Mouse (Mus musculus) liver, embryonic 18 days (tissue): ENCODE measurements around the gene Nos1. TPM values are rescaled to one million over a fixed set of nuclear protein-coding genes. Genes with fewer than 3 reads are reported as not detected.

Source experiments
- polyA plus RNA-seq: library from polyadenylated mRNA; depleted of rRNA; stranded (reverse); fragments of >200 nt; gene quantifications from 2 replicates; pipeline ENCODE4 v1.2.3, GENCODE M21; 2012; rRNA removed

Gene Nos1
- under 0.01 TPM in 2 replicates for polyA plus RNA-seq

DNA sequence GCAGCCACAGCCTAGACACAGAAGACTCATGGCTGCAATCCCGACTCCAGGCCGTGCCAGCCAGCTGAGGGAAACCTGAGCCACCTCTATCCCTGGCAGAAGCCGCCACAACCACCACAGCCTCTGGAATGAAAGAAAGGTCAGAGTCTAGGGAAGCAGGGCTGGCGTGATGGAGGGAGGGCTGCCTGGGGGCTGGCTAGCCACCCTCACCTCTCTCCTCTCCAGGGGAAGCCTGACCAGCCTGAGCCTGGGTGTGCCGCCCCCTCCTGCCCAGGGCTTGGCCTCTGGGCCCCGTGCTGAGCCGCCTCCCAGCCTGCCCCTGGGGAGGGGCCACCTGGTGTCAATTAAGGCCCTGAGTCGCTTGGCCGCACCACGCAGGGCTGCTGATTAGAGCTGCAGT is at the start of gene Nos1:
Gene Nos1 (plus strand): TSS at position 352 of the 400 bp plus-strand sequence.

DNA sequence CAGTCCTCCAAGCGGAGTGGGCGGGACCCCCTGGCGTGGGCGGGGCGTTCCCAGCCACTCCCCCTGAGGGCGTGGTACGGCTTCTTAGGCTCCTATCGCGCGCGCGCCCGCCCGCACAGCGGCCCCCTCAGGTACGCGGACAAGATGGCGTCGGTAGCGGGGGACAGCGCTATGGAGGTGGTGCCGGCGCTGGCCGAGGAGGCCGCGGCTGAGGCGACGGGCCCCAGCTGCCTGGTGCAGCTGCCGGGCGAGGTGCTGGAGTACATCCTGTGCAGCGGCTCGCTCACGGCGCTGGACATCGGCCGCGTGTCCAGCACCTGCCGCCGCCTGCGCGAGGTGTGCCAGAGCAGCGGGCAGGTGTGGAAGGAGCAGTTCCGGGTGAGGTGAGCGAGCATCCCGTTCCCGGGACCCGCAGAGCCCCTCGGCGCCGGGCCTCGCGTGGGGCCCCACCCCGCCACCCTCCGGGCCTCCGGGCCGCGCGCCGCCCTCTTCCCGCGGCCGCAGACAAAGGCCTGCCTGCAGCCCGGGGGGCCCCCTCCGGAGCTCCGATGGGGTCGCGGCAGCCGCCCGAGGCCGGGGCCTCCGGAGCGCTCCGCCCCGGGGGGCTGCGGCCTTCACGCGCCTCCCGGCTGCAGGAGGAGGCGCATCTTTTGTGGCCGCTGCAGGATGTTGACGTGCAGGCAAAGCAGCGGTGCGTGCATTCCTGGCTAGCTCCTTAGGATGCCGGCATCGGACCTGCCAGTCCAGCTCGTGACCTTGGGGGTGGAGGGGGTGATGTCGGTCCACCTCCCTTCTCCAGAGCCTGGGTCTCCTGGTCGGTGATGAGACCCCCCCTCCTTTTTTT is 196.0 kb downstream of the Nos1 start, which contains the start of gene Fbxo21:
Gene Fbxo21 (plus strand): TSS at position 74 of the 844 bp plus-strand sequence.

Other genes with a start within 250 kb of the Nos1 start
- gene Fbxo21, start 195.7 kb downstream of the Nos1 start, polyA plus RNA-seq: 20.4 and 22.2 TPM in 2 replicates
- 1.2 and 1.4 TPM in 2 replicates for gene Tesc, start 246.7 kb downstream of the Nos1 start, polyA plus RNA-seq